Mouse (Mus musculus) bone marrow, adult 2 months (tissue): ENCODE measurements at regions not wholly inside any gene's neighbourhood (a gene's known extent, or its start where the extent isn't known, plus 50 kb on each side); places are given as distances from the start of the nearest gene placed in this dataset.

Source experiments
- CTCF ChIP-seq: fragments of 200-500 bp; IDR thresholded peaks from 2 replicates; pipeline ENCODE4 v1.5.1; 2011; ENCODE audit warnings: low read length, control low read depth; ENCODE audit not compliant: control insufficient read depth, insufficient read depth
- POLR2A ChIP-seq: fragments of 200-500 bp; IDR thresholded peaks from 2 replicates; pipeline ENCODE4 v1.6.1; 2011; ENCODE audit warnings: low read depth, mild to moderate bottlenecking, control low read depth, low read length, borderline replicate concordance; ENCODE audit not compliant: control insufficient read depth

GRCm38 (mm10) chr15:62168958-62169590 lies 1246.3 kb upstream of the A1bg start:
- TF ChIP-seq POLR2A (no peak), CTCF (no peak)
